Mouse (Mus musculus) kidney, postnatal 0 days (tissue): ENCODE results near the gene 2610042L04Rik. TPM values are rescaled to one million over a fixed set of nuclear protein-coding genes. Genes with fewer than 3 reads are reported as not detected.
"Not testable (repeated sequence)": the region's sequence is repeated elsewhere in the genome, so short reads cannot be mapped to it uniquely, and the experiment has no call there.

ENCODE experiments used
- ATAC-seq: fragments of 200-750 bp; cut with Nextera tagmentation; replicated peaks from 2 replicates; pipeline ENCODE4 v1.8.0; 2017; ENCODE audit warnings: low read depth, moderate number of reproducible peaks, moderate TSS enrichment, moderate library complexity; ENCODE audit not compliant: low FRiP score
- DNase-seq: peaks from one replicate; pipeline ENCODE4 v3.0.0-alpha.2; 2016; ENCODE audit warnings: low spot score
- H3K27ac ChIP-seq: fragments of 300-500 bp; sonication (generic); 2 replicates; pipeline ENCODE4 v1.5.1; 2014; ENCODE audit warnings: mild to moderate bottlenecking
- H3K27me3 ChIP-seq: fragments of 300-500 bp; sonication (generic); 2 replicates; pipeline ENCODE4 v1.6.1; 2014; ENCODE audit warnings: low read length, mixed read lengths; ENCODE audit not compliant: insufficient read depth
- H3K36me3 ChIP-seq: fragments of 300-500 bp; sonication (generic); 2 replicates; pipeline ENCODE4 v1.6.1; 2014; ENCODE audit warnings: low read length, mixed read lengths; ENCODE audit not compliant: insufficient read depth
- H3K4me1 ChIP-seq: fragments of 300-500 bp; sonication (generic); replicated peaks from 2 replicates; pipeline ENCODE4 v1.6.1; 2014; ENCODE audit warnings: antibody characterized with exemption, low read length, mixed read lengths; ENCODE audit not compliant: insufficient read depth
- H3K4me2 ChIP-seq: fragments of 300-500 bp; sonication (generic); 2 replicates; pipeline ENCODE4 v1.6.1; 2014; ENCODE audit warnings: mild to moderate bottlenecking, low read length, moderate library complexity, mixed read lengths
- H3K4me3 ChIP-seq: fragments of 300-500 bp; sonication (generic); replicated peaks from 2 replicates; pipeline ENCODE4 v1.5.1; 2014; ENCODE audit warnings: low read depth, low read length
- H3K9ac ChIP-seq: fragments of 300-500 bp; sonication (generic); 2 replicates; pipeline ENCODE4 v1.6.1; 2014; ENCODE audit warnings: low read depth, low read length
- H3K9me3 ChIP-seq: fragments of 300-500 bp; sonication (generic); replicated peaks from 2 replicates; pipeline ENCODE4 v1.6.1; 2016; ENCODE audit warnings: low read length, inconsistent platforms, mixed read lengths
- CTCF ChIP-seq: IDR thresholded peaks from 2 replicates; pipeline ENCODE4 v1.5.1; 2016; ENCODE audit warnings: antibody characterized with exemption, low read depth, mild to moderate bottlenecking, moderate library complexity
- WGBS: fragments of 180-500 bp; shearing (Covaris S2); extraction: QIAGEN DNeasy Blood & Tissue Kit; methylation state at CpG from one replicate; pipeline ENCODE4 v1.1.7; 2014; 5-methylcytosine and 5-hydroxymethylcytosine counted together
- polyA plus RNA-seq: library from polyadenylated mRNA; unstranded; fragments of >200 nt; fragmentation: Nextera tagmentation; extraction: Ambion mirVana; gene quantifications from 2 replicates; pipeline ENCODE4 v1.2.1, GENCODE M21; 2015

Gene 2610042L04Rik
- not detected in 2 replicates for polyA plus RNA-seq

GRCm38 (mm10) chr14:4334476-4335080 lies at the start of gene 2610042L04Rik:
TSS of gene 2610042L04Rik (plus strand) at chr14:4334763.
- not testable (repeated sequence) for H3K27me3 ChIP-seq, H3K9ac ChIP-seq, H3K4me1 ChIP-seq, ATAC-seq, DNase-seq, H3K27ac ChIP-seq, H3K9me3 ChIP-seq, H3K36me3 ChIP-seq
- 3% methylated on average over 21 of the region's 48 CpGs for WGBS
- H3K4me2 ChIP-seq, result peak within 1 kb of the TSS; percentile 50
- H3K4me3 ChIP-seq, result peak within 1 kb of the TSS; percentile 14

DNA sequence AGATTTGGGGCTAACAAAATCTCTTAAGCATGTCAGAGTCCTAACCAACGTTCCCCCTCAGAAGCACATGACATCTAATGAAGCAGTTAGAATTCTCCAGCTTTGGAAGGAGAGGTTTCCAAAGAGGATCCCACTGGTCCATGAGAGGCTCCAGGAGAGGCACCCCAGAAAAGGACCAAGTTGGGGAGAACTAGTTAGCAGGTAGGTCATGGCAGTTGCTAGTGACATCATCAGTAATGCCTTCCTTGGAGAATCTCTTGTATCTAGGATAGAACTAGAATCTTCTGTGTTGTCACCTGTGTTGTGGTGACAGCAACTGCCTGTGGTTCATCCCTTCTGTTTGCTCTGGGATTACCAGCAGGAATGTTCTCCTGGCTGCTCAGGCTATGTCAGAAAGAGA lies 17.6 kb upstream of the 2610042L04Rik start, which contains the start of gene Gm3149:
Gm3149 (plus strand) TSS at position 301 of the 400 bp plus-strand sequence.
- not testable (repeated sequence) for H3K27me3 ChIP-seq, ATAC-seq, H3K36me3 ChIP-seq, H3K9me3 ChIP-seq, H3K4me3 ChIP-seq, H3K4me2 ChIP-seq, H3K27ac ChIP-seq, DNase-seq, H3K9ac ChIP-seq, H3K4me1 ChIP-seq
- no CpG with 5 or more reads among the region's 1 CpGs for WGBS

GRCm38 (mm10) chr14:4335506-4335905 lies 943 bp downstream of the 2610042L04Rik start:
- H3K27me3 ChIP-seq, H3K9ac ChIP-seq, H3K4me1 ChIP-seq, H3K27ac ChIP-seq, H3K36me3 ChIP-seq, H3K4me3 ChIP-seq, H3K9me3 ChIP-seq, ATAC-seq, DNase-seq, H3K4me2 ChIP-seq: not testable (repeated sequence)
- TF ChIP-seq CTCF, result peak; percentile 49
- 0% methylated on average over 7 of the region's 8 CpGs for WGBS

- not testable (repeated sequence) for H3K9me3 ChIP-seq, H3K4me2 ChIP-seq, H3K27ac ChIP-seq, H3K27me3 ChIP-seq, H3K4me3 ChIP-seq, DNase-seq, ATAC-seq, H3K9ac ChIP-seq, H3K36me3 ChIP-seq, H3K4me1 ChIP-seq
- WGBS, result 83% methylated on average over 3 of the region's 3 CpGs
Measured at GRCm38 (mm10) chr14:4368991-4369390, 34.4 kb downstream of the 2610042L04Rik start.

DNA sequence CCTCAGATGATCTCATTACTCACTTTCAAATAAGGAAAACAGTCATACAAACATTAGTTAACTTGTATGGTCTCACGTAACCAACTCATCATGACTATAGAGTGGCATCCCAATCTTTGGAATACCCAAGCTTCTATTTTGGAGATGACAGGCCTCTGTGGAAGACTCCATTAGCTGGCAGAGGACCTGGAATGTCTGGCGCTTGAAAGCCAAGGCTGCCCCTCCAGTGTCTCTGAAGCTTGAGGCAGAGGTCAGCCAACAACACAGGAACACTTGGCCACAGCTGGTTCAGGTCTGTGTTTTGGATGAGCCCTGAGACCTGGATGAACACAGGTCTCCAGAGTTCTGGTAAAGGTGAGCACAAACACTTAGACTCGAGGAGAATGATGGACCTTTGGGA lies 35.1 kb downstream of the 2610042L04Rik start:
- H3K27ac ChIP-seq, H3K4me1 ChIP-seq, H3K27me3 ChIP-seq, H3K4me3 ChIP-seq, H3K9ac ChIP-seq, H3K9me3 ChIP-seq, DNase-seq, H3K4me2 ChIP-seq, ATAC-seq, H3K36me3 ChIP-seq: not testable (repeated sequence)
- WGBS, result 72% methylated on average over 3 of the region's 3 CpGs

GRCm38 (mm10) chr14:4377871-4378270 lies 43.3 kb downstream of the 2610042L04Rik start:
- not testable (repeated sequence) for DNase-seq, H3K4me2 ChIP-seq, H3K27me3 ChIP-seq, H3K27ac ChIP-seq, H3K4me3 ChIP-seq, ATAC-seq, H3K4me1 ChIP-seq, H3K36me3 ChIP-seq, H3K9ac ChIP-seq, H3K9me3 ChIP-seq

GRCm38 (mm10) chr14:4385606-4386005 lies 51.0 kb downstream of the 2610042L04Rik start:
- not testable (repeated sequence) for H3K4me2 ChIP-seq, H3K9ac ChIP-seq, H3K27ac ChIP-seq, DNase-seq, H3K9me3 ChIP-seq, H3K36me3 ChIP-seq, H3K4me3 ChIP-seq, H3K27me3 ChIP-seq, H3K4me1 ChIP-seq, ATAC-seq

- DNase-seq, H3K27me3 ChIP-seq, H3K4me1 ChIP-seq, H3K36me3 ChIP-seq, H3K4me3 ChIP-seq, H3K9me3 ChIP-seq, H3K27ac ChIP-seq, ATAC-seq, H3K4me2 ChIP-seq, H3K9ac ChIP-seq: not testable (repeated sequence)
- WGBS, result 80% methylated on average over 2 of the region's 6 CpGs
Measured at GRCm38 (mm10) chr14:4392841-4393530, 58.4 kb downstream of the 2610042L04Rik start.

GRCm38 (mm10) chr14:4397226-4397625 lies 62.7 kb downstream of the 2610042L04Rik start, which contains the start of gene Gm3159:
TSS of gene Gm3159 (plus strand) at chr14:4397526.
- ATAC-seq, H3K27me3 ChIP-seq, DNase-seq, H3K27ac ChIP-seq, H3K4me1 ChIP-seq, H3K9me3 ChIP-seq, H3K36me3 ChIP-seq, H3K4me3 ChIP-seq, H3K9ac ChIP-seq, H3K4me2 ChIP-seq: not testable (repeated sequence)
- WGBS, result 92% methylated on average over 1 of the region's 3 CpGs
